Mouse (Mus musculus): ENCODE data around the gene Fermt3. TPM values are rescaled to one million over a fixed set of nuclear protein-coding genes. Genes with fewer than 3 reads are reported as not detected.
A peak's percentile ranks its signal among the peaks of the same experiment; 100 is the strongest.

The Fermt3 gene
- polyA plus RNA-seq, 1 experiment from 2014 or later = 3.5 TPM

DNA sequence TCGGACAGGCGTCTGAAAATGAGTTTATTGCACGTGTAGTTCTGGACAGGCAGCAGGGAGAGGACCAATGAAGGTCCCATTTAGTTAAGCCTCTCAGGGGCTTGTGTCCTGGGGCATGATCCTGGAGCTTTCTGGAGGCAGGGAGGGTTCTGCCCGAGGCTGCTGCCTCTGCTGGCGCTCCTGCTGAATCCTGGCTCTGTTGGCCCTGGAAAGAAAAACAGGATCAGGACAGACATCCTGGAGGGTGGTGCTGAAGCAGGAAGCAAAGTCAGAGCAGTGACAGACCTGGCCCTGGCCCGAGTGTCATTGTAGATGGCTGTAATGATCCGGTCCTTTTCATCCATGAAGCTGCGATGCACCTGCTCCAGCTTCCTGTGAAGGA, 31.4 kb downstream of the Fermt3 start:
- Histone ChIP-seq H3K4me3 (ENCODE audit: low read depth, low read length) (peak overlapping the region; percentile 78), H3K4me2 (ENCODE audit: low read length) (peak overlapping the region; percentile 86), H3K27ac (ENCODE audit: low read depth, low read length) (0 out of 2 replicates have a peak overlapping the region, but pooled peaks have one; percentile 75), H3K4me1 (ENCODE audit: control insufficient read depth, insufficient read depth, low read length) (peaks cover 20% of the 10 kb centered on the region), H3K9ac (ENCODE audit: low read length) (peak overlapping the region; percentile 89), H3K27me3 (replicated peaks; ENCODE audit: control insufficient read depth, insufficient read depth, low read length) (no peaks in the 10 kb centered on the region), H3K9me3 (replicated peaks; ENCODE audit: control insufficient read depth, low read length) (no peaks in the 10 kb centered on the region), H3K36me3 (ENCODE audit: control insufficient read depth, insufficient read depth, low read length) (0 out of 2 replicates have a peak, but pooled peaks cover 14% of the 10 kb centered on the region)
- 6% methylated on average over 8 of the region's 8 CpGs for WGBS
- DNase-seq (ENCODE audit: low spot score) (no peak), ATAC-seq (no peak)

DNA sequence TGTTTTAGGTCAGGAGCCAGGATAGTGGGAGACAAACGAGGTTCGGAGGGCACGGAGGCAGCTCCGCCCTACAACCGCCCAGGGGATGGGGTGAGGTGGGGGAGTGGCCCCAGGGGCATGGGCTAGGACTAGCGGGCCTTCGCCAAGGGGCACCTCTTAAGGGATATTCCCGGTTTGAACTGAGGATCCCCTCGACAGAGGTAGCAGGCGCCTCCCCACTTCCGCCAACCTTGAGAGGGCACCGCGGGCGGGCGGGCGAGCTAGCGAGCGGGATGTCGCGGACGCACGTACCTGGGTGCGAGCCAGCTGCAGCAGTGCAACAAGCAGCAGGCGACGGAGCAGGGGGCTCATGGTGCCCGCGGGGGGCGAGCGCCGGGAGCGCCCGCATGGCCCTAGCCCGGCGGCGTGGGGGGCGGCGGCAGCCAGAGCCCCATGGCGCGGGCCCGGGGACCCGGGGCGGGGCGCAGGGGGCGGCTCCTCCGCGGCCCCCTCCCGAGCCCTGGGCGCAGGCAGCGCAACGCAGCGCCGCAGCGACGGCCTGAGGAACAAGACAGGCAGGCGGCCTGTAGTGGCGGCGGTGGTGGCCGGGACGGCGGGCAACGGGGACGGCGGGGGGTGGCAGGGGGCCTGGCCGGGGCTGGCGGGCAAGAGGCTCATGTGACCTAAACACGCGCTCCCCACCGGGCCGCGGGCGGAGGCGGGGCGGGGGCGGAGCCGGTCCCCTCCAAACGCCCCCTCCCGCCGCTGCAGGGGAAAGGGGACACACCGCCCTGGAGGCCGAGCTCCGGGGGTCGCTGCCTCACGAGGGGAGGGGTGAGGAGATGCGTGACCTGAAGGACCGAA, 32.0 kb downstream of the Fermt3 start, which contains the start of gene Vegfb:
TSS of gene Vegfb (minus strand) at position 591 of the 843 bp plus-strand sequence.
- Histone ChIP-seq H3K4me3 (ENCODE audit: low read depth, low read length) (peak within 1 kb of the TSS; percentile 78), H3K36me3 (ENCODE audit: control insufficient read depth, insufficient read depth, low read length) (peaks cover 17% of the 10 kb centered on the region), H3K9ac (ENCODE audit: low read length) (peak within 1 kb of the TSS; percentile 89), H3K27ac (ENCODE audit: low read depth, low read length) (peak within 1 kb of the TSS; percentile 75), H3K4me2 (ENCODE audit: low read length) (peak within 1 kb of the TSS; percentile 86), H3K27me3 (replicated peaks; ENCODE audit: control insufficient read depth, insufficient read depth, low read length) (no peaks in the 10 kb centered on the region), H3K9me3 (replicated peaks; ENCODE audit: control insufficient read depth, low read length) (no peaks in the 10 kb centered on the region), H3K4me1 (ENCODE audit: control insufficient read depth, insufficient read depth, low read length) (peaks cover 19% of the 10 kb centered on the region)
- ATAC-seq (peak; percentile 68), DNase-seq (ENCODE audit: low spot score) (peak; percentile 71)
- 2% methylated on average over 65 of the region's 85 CpGs for WGBS

- 83% methylated on average over 10 of the region's 10 CpGs for whole genome bisulfite sequencing
- H3K4me1 ChIP-seq (ENCODE audit: control insufficient read depth, insufficient read depth, low read length) = peaks cover 16% of the 10 kb centered on the region
- H3K36me3 ChIP-seq (ENCODE audit: control insufficient read depth, insufficient read depth, low read length) = peaks cover 20% of the 10 kb centered on the region
- H3K4me2 ChIP-seq (ENCODE audit: low read length) = peak overlapping the region; percentile 86
- peak overlapping the region; percentile 78 for H3K4me3 ChIP-seq (ENCODE audit: low read depth, low read length)
- ATAC-seq = no peak
- no peaks in the 10 kb centered on the region for H3K27me3 ChIP-seq (replicated peaks; ENCODE audit: control insufficient read depth, insufficient read depth, low read length)
- peak overlapping the region; percentile 89; the same call in 1 of the 2 replicates for H3K9ac ChIP-seq (ENCODE audit: low read length)
- no peak for DNase-seq (ENCODE audit: low spot score)
- H3K9me3 ChIP-seq (replicated peaks; ENCODE audit: control insufficient read depth, low read length) = no peaks in the 10 kb centered on the region
- no peak overlapping the region for H3K27ac ChIP-seq (ENCODE audit: low read depth, low read length)
Observed at GRCm38 (mm10) chr19:6985951-6986708, 33.1 kb downstream of the Fermt3 start.

DNA sequence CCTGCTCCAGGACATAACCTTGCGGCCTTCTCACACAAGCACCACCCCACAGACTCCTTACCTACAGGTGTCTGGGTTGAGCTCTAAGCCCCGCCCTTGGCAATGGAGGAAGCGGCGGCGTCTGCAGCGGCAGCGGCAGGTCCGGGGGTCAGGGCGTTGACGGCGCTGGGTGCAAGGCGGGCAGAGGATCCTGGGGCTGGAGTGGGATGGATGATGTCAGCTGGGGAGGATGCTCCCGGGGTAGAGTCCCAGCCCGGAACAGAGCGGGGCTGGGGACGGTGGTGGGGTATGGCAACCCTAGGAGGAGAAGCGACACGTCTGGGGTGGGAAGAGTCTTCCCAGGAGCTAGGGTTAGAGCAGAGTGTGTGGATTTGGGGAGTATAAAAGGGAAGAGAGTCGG, 34.0 kb downstream of the Fermt3 start:
- Histone ChIP-seq H3K4me3 (ENCODE audit: low read depth, low read length) (no peak overlapping the region), H3K9ac (ENCODE audit: low read length) (no peak overlapping the region), H3K4me2 (ENCODE audit: low read length) (no peak overlapping the region), H3K4me1 (ENCODE audit: control insufficient read depth, insufficient read depth, low read length) (peaks cover 20% of the 10 kb centered on the region), H3K27me3 (replicated peaks; ENCODE audit: control insufficient read depth, insufficient read depth, low read length) (no peaks in the 10 kb centered on the region), H3K9me3 (replicated peaks; ENCODE audit: control insufficient read depth, low read length) (no peaks in the 10 kb centered on the region), H3K36me3 (ENCODE audit: control insufficient read depth, insufficient read depth, low read length) (peaks cover 20% of the 10 kb centered on the region), H3K27ac (ENCODE audit: low read depth, low read length) (no peak overlapping the region)
- ATAC-seq = no peak
- no peak for DNase-seq (ENCODE audit: low spot score)
- 82% methylated on average over 19 of the region's 19 CpGs for WGBS

DNA sequence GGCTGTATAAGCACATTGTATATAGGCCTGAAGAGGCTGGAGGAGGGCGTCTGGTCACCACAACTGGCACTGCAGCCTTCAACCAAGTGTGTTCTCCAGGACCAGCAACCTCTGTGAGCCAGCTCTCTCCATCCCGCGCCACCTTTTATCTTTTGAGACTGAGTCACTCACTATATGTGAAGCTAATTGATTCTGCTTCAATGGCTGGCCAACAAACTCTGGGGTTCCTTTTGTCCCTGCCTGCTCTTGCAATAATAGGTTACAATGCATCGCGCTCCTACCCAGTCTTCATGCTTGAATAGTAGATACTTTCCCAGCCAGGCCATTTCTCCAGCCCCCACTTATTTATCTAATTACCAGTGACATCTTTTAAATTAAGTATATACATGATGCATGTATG, 35.6 kb downstream of the Fermt3 start:
- H3K4me2 ChIP-seq (ENCODE audit: low read length) = no peak overlapping the region
- H3K27ac ChIP-seq (ENCODE audit: low read depth, low read length) = no peak overlapping the region
- no peak overlapping the region for H3K4me3 ChIP-seq (ENCODE audit: low read depth, low read length)
- peaks cover 29% of the 10 kb centered on the region for H3K4me1 ChIP-seq (ENCODE audit: control insufficient read depth, insufficient read depth, low read length)
- ATAC-seq (no peak), DNase-seq (ENCODE audit: low spot score) (peak; percentile 53)
- no peaks in the 10 kb centered on the region for H3K27me3 ChIP-seq (replicated peaks; ENCODE audit: control insufficient read depth, insufficient read depth, low read length)
- H3K9me3 ChIP-seq (replicated peaks; ENCODE audit: control insufficient read depth, low read length) = no peaks in the 10 kb centered on the region
- peaks cover 25% of the 10 kb centered on the region for H3K36me3 ChIP-seq (ENCODE audit: control insufficient read depth, insufficient read depth, low read length)
- 20% methylated on average over 5 of the region's 5 CpGs for WGBS
- no peak overlapping the region for H3K9ac ChIP-seq (ENCODE audit: low read length)

DNA sequence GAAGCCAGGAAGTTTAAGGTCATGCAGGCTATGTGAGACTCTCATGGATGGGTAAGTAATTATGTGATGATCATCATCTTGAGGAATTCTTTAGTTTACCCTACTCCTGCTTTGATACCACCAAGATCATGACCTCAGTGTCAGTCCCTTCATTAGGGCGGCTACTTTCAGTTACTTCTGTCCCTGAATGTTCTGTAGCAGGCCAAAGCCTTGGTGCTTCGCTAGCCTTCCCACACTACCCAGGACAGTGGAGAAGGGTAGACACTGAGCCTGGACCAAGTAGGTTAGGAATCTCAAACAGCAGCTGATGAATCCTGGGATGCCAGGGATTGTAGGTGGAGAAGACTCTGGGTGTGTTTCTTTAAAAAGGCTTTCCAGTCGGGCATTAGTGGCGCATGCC, 37.8 kb downstream of the Fermt3 start:
- peaks cover 45% of the 10 kb centered on the region for H3K36me3 ChIP-seq (ENCODE audit: control insufficient read depth, insufficient read depth, low read length)
- no peaks in the 10 kb centered on the region for H3K27me3 ChIP-seq (replicated peaks; ENCODE audit: control insufficient read depth, insufficient read depth, low read length)
- no peak overlapping the region for H3K27ac ChIP-seq (ENCODE audit: low read depth, low read length)
- DNase-seq (ENCODE audit: low spot score) (no peak), ATAC-seq (no peak)
- 90% methylated on average over 4 of the region's 4 CpGs for WGBS
- H3K4me1 ChIP-seq (ENCODE audit: control insufficient read depth, insufficient read depth, low read length) = peaks cover 24% of the 10 kb centered on the region
- no peak overlapping the region for H3K4me3 ChIP-seq (ENCODE audit: low read depth, low read length)
- no peaks in the 10 kb centered on the region for H3K9me3 ChIP-seq (replicated peaks; ENCODE audit: control insufficient read depth, low read length)
- no peak overlapping the region for H3K4me2 ChIP-seq (ENCODE audit: low read length)
- H3K9ac ChIP-seq (ENCODE audit: low read length) = no peak overlapping the region

- H3K9ac ChIP-seq (ENCODE audit: low read length) = peak within 1 kb of the TSS; percentile 79
- DNase-seq (ENCODE audit: low spot score) = peak; percentile 99
- H3K27ac ChIP-seq (ENCODE audit: low read depth, low read length) = peak within 1 kb of the TSS; percentile 91
- peak within 1 kb of the TSS; percentile 78 for H3K4me2 ChIP-seq (ENCODE audit: low read length)
- peaks cover 45% of the 10 kb centered on the region for H3K36me3 ChIP-seq (ENCODE audit: control insufficient read depth, insufficient read depth, low read length)
- no peaks in the 10 kb centered on the region for H3K9me3 ChIP-seq (replicated peaks; ENCODE audit: control insufficient read depth, low read length)
- peak within 1 kb of the TSS; percentile 64 for H3K4me3 ChIP-seq (ENCODE audit: low read depth, low read length)
- peaks cover 26% of the 10 kb centered on the region for H3K4me1 ChIP-seq (ENCODE audit: control insufficient read depth, insufficient read depth, low read length)
- peak; percentile 88 for ATAC-seq
- no peaks in the 10 kb centered on the region for H3K27me3 ChIP-seq (replicated peaks; ENCODE audit: control insufficient read depth, insufficient read depth, low read length)
- 1% methylated on average over 38 of the region's 38 CpGs for WGBS
Observed at GRCm38 (mm10) chr19:6980381-6981093, 38.7 kb downstream of the Fermt3 start, which contains the start of gene Fkbp2. Gene Fkbp2 (minus strand): TSS chr19:6980501.

DNA sequence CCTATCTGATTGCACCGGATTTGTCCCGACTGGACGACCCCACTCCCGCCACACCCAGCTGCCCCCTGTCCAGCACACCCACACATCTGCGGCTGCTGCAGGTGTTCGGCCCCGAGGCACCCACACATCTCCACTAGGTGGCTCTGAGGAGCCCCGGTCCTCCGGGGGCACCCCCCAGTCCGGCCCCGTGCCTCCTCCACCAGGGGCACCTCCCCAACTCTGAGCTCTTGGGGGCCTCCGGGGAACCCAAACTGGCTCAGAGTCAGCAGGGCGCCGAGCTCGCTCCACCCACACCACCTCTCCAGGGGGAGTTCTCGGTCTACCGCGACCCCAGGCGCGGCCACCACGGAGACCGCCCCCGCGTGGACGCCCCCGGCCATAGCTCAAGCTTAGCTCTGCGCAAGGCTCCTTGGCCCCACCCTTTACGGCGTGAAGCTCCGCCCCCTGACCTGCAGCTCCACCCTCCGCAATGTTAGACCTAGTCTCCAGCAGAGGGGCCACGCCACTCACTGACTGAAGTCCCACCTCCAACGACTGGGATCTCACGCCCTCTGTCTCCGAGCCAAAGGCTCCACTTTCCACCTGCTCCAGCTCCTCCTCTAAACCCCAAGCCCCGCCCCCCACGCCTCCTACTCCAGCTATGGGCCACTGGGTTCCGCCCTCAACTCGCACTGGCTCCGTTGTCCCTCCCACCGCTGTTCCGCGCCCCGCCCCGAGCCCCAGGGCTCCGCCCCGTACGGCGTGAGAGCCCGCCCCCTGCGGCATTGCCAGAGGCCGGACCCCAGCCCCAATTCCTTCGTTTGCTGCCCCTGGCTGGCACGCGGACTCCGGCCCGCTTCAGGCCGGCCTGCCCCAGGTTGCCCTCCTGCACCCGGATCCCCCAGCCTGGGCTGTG, 39.5 kb downstream of the Fermt3 start:
- no peaks in the 10 kb centered on the region for H3K27me3 ChIP-seq (replicated peaks; ENCODE audit: control insufficient read depth, insufficient read depth, low read length)
- ATAC-seq = peak; percentile 87
- under 1% methylated on average over 56 of the region's 59 CpGs for WGBS
- DNase-seq (ENCODE audit: low spot score) = peak; percentile 99
- peak overlapping the region; percentile 78 for H3K4me2 ChIP-seq (ENCODE audit: low read length)
- peaks cover 38% of the 10 kb centered on the region for H3K36me3 ChIP-seq (ENCODE audit: control insufficient read depth, insufficient read depth, low read length)
- H3K9ac ChIP-seq (ENCODE audit: low read length) = peak overlapping the region; percentile 79
- no peaks in the 10 kb centered on the region for H3K9me3 ChIP-seq (replicated peaks; ENCODE audit: control insufficient read depth, low read length)
- H3K27ac ChIP-seq (ENCODE audit: low read depth, low read length) = peak overlapping the region; percentile 91
- H3K4me1 ChIP-seq (ENCODE audit: control insufficient read depth, insufficient read depth, low read length) = peaks cover 26% of the 10 kb centered on the region
- peak overlapping the region; percentile 64 for H3K4me3 ChIP-seq (ENCODE audit: low read depth, low read length)

Measured in forebrain, embryonic 14.5 days (tissue).